Mouse (Mus musculus) skeletal muscle tissue, adult 2 months (tissue): ENCODE measurements around the gene Epb41l4b.

Experiments used
- DNase-seq: peaks from one replicate; pipeline ENCODE4 v3.0.0-alpha.2; 2012; ENCODE audit warnings: low read depth, low spot score

Epb41l4b gene

DNA sequence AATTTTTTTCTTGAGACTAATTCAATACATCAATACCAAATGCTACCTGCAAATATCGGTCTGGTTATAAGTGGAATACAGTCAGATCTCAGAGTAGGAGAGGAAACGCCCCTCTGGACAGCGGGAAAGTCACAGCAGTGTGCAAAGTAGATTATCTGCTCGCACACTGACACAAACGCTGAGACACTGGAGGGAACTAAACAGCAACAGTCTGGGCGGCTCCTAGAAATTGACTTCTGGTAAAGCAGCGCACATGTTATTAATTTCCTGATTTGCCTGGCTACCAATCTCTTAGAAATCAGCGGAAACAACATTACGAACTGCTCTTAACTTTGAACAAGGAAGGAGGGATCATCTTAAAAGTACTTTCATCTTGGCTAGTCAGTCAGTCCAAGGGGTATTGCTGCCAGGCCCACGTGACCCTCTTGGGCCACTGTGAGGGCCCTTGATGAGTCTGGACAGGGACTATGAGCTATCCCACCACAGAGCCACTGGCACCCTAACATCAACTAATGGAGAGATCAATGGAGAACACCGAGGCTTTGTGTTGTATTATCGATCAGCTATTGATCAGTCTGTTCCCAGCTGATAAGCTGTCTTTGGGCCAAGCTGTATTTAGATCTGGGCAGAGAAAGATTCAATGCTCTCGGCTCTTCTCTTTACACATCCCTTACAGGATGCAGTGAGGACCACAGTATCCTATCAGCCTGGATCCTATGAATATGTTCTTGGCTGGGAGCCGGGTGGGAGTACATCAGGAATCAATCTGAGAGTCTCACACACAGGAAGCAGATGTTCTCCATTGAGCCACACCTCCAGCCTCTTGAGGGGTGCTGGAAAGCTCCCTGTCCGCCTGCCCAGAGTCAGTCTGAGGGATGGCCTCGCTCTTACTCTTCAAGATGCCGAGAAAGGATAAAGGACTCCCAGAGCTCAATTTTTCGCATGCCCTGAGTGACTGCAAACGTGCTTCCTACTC lies 28.3 kb downstream of the Epb41l4b start:
- peak; percentile 34 for DNase-seq

DNA sequence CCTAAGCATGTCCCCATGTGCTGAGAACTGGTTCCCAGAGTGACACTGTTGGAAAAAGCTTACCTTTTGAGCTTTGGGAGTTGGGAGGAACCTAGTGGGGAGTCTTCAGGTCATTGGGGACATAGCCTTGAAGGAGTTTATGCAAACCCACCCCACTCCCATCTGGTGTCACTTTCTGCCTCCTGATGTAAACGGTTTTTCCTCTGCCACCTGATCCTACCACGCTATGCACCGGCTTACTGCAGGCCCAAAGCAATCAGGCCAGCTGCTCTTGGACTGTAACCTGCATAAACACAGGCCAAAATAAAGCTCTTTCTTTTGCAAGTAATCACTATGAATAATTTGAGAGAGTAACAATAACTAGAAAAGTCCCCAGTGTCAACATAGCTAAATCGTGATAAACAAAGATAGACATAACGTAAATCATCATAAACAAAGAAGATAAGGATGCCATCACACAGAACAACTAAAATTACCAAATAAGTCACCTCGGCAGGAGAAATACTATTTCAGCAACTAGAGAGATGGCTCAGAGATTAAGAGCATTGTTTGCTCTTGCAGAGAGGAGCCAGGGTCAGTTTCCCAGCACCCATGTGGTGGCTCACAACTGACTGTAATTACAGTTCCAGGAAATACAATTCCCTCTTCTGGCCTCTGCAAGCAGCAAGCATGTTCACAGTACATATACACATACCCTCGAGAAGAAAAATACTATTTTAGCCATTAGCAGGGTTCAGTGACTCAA lies 29.6 kb downstream of the Epb41l4b start:
- DNase-seq = no peak

- no peak for DNase-seq
Measured at GRCm38 (mm10) chr4:57111992-57112540, 31.2 kb downstream of the Epb41l4b start.

- no peak for DNase-seq
Measured at GRCm38 (mm10) chr4:57111411-57111810, 31.8 kb downstream of the Epb41l4b start.

- DNase-seq = no peak
Measured at GRCm38 (mm10) chr4:57109543-57109942, 33.7 kb downstream of the Epb41l4b start.

GRCm38 (mm10) chr4:57105339-57105738 lies 37.9 kb downstream of the Epb41l4b start:
- no peak for DNase-seq

DNA sequence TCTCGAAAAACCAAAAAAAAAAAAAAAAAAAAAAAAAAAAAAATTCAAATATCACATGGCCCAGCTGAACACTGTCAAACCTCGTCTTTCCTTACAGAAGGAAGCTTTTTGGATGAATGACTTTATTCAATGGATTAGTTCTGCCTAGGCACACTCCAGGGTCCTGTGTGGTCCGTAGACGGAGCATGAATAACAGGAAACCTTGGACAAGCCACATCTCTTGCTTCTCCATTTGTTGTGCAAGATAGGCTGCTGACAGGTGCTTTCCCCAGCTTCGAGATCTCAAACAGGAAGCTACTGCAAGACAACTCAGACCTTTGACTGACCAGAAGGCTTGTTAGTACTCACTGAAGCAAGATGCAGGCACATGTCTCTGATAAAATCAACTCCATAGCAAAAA lies 39.4 kb downstream of the Epb41l4b start:
- no peak for DNase-seq

DNA sequence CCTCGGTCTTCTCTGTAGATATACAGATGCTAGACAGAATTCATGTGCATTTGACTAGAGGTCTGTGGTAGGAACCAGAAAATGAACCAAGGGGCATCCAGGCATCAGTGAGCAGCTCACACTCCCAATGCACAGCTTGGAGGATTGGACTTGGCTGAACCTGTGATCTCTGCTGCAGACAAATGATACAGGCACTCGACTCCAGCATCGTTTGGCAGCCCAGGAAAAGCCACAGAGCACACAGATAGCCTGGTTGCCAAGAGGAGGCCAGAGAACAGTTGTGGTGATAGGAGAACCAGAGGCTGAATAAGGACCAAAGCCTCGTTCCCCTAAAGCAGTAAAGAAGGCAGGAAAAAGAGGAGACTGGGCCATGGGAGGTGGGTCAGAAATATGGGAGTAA lies 42.1 kb downstream of the Epb41l4b start:
- no peak for DNase-seq

DNA sequence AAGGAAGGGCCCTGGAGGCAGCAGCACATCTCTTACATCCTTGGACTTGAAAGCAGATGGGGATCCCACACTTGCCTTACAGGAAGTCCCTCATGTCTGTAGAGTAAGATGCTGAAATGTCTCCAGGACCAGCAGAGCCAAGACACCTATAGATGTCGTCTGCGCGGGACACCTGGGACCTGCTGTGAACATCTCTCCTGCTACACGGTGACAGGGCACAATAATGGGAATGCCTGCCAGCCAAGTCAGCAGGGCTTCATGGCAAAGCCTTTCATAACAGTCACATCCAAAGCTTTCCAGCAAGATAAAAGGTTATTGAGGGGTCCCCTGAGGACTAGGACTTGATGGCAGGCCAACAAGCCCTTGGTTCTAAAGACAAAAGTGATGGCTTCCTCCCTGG lies 45.8 kb downstream of the Epb41l4b start:
- no peak for DNase-seq

DNA sequence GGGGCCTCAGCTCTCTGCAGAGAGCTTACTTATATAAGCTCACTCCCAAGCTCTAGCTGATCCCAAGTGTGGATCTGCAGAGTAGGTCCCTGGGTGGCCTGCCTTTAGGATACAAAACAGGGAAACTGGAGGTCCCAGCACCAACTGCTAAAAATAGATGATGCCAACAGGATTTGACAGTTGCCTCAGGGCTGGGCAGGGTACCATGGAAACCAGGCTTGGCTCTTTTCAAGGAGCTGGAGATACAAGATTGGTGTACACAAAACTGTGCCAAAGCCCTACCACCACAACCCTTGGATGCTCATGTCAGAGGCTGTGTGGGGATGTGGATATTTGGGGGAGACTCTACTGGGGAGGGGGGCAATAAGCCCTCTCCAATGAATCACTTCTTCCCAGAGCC lies 47.7 kb downstream of the Epb41l4b start:
- DNase-seq = no peak

DNA sequence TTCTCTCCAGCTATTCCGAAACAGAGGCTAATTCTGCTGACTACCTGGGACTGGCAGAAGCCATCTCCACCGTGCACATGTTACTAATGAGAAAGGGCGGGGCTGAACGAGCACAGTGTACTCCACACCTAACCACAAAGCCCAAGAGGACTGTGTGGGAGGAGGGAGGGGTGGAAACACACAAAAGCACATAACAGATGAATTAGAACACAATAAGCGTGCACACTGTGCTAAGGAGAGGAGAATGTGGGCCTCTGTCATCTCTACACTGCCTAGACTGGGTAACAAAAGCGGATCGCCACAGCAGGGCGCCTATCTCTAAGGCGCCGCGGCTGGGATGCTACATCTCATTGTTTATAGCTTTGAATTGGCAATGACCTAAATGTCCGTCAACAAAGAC lies 51.9 kb downstream of the Epb41l4b start:
- no peak for DNase-seq

- no peak for DNase-seq
Measured at GRCm38 (mm10) chr4:57088301-57088700, 54.9 kb downstream of the Epb41l4b start.

- no peak for DNase-seq
Measured at GRCm38 (mm10) chr4:57085750-57086400, 57.4 kb downstream of the Epb41l4b start.

DNA sequence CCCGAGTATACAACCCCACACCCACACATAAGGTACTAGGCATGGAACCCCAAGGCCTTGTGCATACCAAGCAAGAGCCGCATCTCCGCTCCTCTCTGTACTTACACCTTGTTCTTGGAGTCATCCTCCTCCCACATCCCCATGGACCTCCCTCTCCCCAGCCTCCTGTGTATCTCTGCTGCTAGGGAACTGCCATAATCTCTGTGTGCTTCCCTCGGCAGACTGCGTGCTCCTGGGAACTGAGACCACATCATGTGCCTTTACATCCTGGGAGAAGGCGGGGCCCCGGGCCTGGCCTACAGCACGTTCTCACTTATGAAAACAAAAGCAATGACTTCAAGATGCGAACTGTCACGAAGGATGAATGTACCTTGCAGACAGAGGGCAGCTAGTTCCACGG lies 59.6 kb downstream of the Epb41l4b start:
- DNase-seq = no peak

DNA sequence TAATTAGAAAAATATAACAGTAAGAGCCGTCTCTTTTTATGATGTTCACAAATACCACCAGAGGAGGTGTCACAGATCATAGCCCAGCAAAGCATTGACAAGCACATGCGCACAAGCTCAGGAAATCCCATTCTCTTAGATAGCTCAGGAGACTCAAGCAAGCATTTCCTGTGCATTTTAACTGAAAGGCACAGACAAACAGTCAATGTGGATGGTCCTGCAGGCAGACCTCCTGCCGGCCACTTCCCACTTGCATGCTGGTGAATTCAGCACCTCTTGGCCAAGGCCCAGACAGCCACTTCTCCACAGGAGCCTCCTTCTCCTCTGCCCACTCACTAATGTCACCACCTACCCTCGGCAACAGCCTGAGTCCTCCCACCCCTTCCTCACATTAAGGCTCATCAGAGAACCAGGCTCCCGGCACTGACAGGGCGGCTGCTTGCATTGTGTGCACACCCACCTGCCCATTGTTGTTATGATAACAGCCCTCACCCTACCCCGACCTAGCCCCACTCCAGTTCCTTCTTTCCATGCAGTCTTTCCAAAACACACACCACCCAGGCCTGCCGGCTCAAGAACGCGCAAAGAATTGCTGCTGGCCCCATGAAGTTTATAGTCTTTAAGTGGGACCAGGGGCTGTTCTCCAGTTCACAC lies 60.3 kb downstream of the Epb41l4b start:
- DNase-seq = no peak

DNA sequence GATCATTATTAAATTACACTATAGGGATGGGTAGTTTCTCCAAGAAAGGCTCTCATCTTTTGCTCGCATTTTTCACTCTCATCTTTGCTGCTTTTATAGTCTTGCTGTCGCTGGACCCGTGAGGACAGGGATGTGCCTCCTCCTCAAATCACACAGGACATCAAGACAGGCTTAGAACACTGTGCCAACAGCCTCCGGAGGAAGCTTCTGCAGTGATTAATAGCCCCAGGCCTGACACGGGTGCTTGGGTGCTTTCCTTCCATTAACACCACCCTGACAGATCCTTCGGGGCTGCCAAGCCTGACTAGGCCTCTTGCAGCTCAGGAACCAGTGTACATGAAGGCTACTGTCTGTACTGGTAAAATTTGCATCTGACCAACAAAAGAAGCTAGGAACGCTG lies 61.8 kb downstream of the Epb41l4b start:
- DNase-seq = no peak

DNA sequence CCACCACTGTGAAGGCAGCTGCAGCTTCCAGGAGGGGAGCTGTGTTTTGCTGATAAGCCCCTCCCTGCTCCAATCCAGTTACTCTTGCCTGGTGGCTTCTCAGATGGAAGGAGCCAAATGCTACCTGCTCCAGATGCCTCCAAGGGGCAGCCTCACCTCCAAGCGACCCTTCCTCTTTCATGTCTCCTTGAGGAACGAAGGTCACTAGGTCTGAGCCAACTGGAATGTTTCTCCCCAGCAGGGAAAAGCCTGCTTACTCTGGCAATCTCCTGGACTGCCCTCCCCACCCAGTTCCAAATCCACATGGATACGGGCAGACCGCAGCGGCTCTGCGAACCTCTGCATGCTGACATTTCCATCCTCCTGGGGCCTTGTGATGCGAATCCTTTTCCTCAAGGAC lies 69.4 kb downstream of the Epb41l4b start:
- DNase-seq = no peak

DNA sequence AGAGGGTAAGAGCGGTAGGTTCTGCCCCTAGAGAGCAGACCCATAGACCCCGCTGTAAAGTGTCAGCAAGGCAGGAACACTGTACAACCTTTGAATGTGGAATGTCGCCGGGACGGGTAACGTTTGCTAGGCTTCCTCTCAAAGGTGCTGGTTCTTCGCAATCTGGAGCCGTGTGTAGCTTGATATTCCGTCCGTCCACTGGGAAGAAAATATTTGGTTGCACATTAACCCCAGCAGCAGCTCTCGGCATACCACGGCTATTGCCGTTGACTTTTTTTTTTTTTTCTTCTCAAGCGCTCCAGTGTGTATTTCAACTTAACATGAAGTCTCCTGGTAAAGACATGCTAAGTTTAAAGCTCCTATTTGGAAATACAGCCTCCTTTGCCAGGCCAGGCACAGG lies 70.1 kb downstream of the Epb41l4b start:
- no peak for DNase-seq

DNA sequence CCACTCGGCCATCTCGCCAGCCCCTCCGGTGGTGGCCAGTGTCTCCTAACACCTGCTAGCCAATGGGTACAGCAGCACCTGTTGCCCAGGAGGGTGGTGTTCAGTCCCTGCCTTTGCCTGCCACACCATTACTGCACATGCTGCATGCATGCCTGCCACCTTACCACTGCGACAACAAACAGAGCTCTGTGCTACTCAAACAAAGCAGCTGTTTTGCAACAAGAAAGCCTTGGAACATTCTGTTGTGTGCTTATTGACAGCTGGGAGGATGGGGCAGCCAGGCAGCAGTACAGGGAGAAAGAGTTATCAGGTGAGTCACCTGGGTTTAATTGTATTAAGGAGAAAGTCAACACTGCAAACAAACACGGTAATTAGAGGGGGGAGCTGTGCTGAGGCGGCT lies 72.6 kb downstream of the Epb41l4b start:
- no peak for DNase-seq

GRCm38 (mm10) chr4:57068397-57068796 lies 74.8 kb downstream of the Epb41l4b start:
- DNase-seq = no peak

DNA sequence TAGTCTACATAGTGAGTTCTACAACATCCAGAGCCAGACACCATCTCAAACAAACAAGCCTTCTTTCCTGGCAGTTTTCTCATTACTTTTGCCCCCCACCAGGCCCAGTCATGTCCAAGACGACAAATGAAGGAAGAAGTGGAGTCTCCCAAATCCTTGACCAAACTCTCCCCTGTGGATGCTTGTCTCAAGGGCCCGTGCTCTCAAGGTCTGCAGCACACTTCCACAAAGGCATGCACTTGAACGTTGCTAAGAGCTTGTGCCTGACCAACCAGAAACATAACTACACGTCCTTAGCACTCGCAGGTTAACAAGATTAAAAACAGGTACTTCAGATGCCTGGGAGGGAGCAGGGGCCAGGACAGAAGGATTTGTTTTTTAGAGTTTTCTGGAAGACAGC lies 75.4 kb downstream of the Epb41l4b start:
- DNase-seq = no peak
